Mouse (Mus musculus) forebrain, embryonic 16.5 days (tissue): ENCODE results near the gene Eprs. TPM values are rescaled to one million over a fixed set of nuclear protein-coding genes. Genes with fewer than 3 reads are reported as not detected.

ENCODE experiments used
- ATAC-seq: fragments of 200-750 bp; cut with Nextera tagmentation; 2 replicates; pipeline ENCODE4 v1.8.0; 2017; ENCODE audit warnings: mild to moderate bottlenecking, moderate library complexity
- H3K27ac ChIP-seq: fragments of 300-500 bp; sonication (generic); 2 replicates; pipeline ENCODE4 v1.5.1; 2014; ENCODE audit warnings: low read length, control low read depth
- H3K27me3 ChIP-seq: fragments of 300-500 bp; sonication (generic); replicated peaks from 2 replicates; pipeline ENCODE4 v1.6.1; 2014; ENCODE audit warnings: low read length; ENCODE audit not compliant: control insufficient read depth, insufficient read depth
- H3K36me3 ChIP-seq: fragments of 300-500 bp; sonication (generic); 2 replicates; pipeline ENCODE4 v1.6.1; 2014; ENCODE audit not compliant: control insufficient read depth, insufficient read depth
- H3K4me1 ChIP-seq: fragments of 300-500 bp; sonication (generic); replicated peaks from 2 replicates; pipeline ENCODE4 v1.6.1; 2014; ENCODE audit warnings: low read length; ENCODE audit not compliant: control insufficient read depth, insufficient read depth
- H3K4me2 ChIP-seq: fragments of 300-500 bp; sonication (generic); 2 replicates; pipeline ENCODE4 v1.6.1; 2014; ENCODE audit warnings: mild to moderate bottlenecking, low read length, control low read depth
- H3K4me3 ChIP-seq: fragments of 300-500 bp; sonication (generic); replicated peaks from 2 replicates; pipeline ENCODE4 v1.5.1; 2014; ENCODE audit warnings: mild to moderate bottlenecking, low read length, control low read depth
- H3K9ac ChIP-seq: fragments of 300-500 bp; sonication (generic); replicated peaks from 2 replicates; pipeline ENCODE4 v1.6.1; 2014; ENCODE audit warnings: low read depth, low read length, control low read depth
- H3K9me3 ChIP-seq: fragments of 300-500 bp; sonication (generic); 2 replicates; pipeline ENCODE4 v1.6.1; 2016; ENCODE audit warnings: low read length; ENCODE audit not compliant: control insufficient read depth
- WGBS: fragments of 180-500 bp; shearing (Covaris S2); extraction: QIAGEN DNeasy Blood & Tissue Kit; methylation state at CpG from one replicate; pipeline ENCODE4 v1.1.7; 2014; 5-methylcytosine and 5-hydroxymethylcytosine counted together
- polyA plus RNA-seq: library from polyadenylated mRNA; unstranded; fragments of >200 nt; fragmentation: Nextera tagmentation; extraction: Ambion mirVana; gene quantifications from 2 replicates; pipeline ENCODE4 v1.2.1, GENCODE M21; 2015

Gene Eprs
- polyA plus RNA-seq, 1 experiment from 2014 or later: 144 TPM

DNA sequence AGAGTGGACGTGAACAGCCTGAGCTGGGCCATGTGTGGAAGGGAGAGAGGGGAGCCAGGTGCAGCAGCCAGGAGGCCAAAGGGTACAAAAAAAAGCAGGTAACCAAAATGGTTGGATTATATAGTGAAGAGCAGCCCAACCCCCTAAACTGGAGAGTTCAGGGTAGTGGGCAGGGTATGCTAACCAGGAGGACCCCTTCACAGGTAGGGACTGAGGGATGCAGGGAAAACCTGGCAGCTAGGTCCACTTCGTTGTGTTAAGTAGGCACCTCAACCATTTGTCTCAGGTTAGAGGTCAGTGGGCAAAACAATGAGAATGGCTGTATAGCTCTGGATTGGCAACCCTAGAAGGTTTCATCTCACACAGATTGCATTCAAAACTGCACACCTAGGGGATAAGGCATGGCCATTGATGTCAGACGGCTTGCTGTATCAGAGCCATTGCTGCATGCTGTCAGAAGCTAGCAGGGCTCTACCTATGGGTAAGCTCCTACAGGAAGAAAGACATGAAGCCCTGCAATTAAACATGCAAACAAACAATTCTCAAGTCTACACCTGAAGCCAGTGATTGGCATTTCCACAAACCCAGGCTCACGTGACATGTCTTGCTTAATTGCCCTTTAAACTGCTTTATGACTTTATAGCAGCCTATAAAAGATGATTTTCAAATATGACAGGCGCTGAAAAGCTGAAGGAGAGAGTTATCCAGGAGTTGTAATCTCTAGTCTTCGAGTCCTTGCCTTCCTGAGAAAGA lies 68.6 kb downstream of the Eprs start:
- Histone ChIP-seq H3K4me2 (no peak overlapping the region), H3K4me3 (no peak overlapping the region)
- 81% methylated on average over 6 of the region's 6 CpGs for WGBS

DNA sequence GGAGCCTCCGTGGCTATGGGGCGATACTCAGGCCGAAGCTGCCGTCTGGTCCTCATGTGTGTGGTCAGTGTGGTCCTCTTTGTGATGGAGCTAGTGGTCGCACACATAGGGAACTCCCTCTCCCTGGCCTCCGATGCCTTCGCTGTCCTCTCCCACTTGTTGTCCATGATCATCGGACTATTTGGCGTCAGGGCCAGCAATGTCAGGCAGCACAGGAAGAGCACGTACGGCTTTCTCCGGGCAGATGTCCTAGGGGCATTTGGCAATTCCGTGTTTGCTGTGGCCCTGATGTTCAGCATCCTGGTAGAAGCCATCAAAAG lies 69.1 kb downstream of the Eprs start:
- H3K36me3 ChIP-seq: peaks cover 5% of the 10 kb centered on the region; the same call in 1 of the 2 replicates
- ATAC-seq: no peak
- H3K4me1 ChIP-seq: peaks cover 8% of the 10 kb centered on the region; the same call in 1 of the 2 replicates
- no peak overlapping the region for H3K4me3 ChIP-seq
- H3K27me3 ChIP-seq: no peaks in the 10 kb centered on the region
- H3K9me3 ChIP-seq: no peaks in the 10 kb centered on the region
- H3K27ac ChIP-seq: no peak overlapping the region
- H3K4me2 ChIP-seq: no peak overlapping the region
- H3K9ac ChIP-seq: no peak overlapping the region
- 85% methylated on average over 13 of the region's 13 CpGs for WGBS

More for the DNA sequence above, 68.6 kb downstream of the Eprs start:
- no peak for ATAC-seq
- no peak overlapping the region for H3K9ac ChIP-seq
- H3K27ac ChIP-seq: no peak overlapping the region
- H3K9me3 ChIP-seq: no peaks in the 10 kb centered on the region
- peaks cover 5% of the 10 kb centered on the region; the same call in 1 of the 2 replicates for H3K36me3 ChIP-seq
- 0 out of 2 replicates have a peak, but pooled peaks cover 4% of the 10 kb centered on the region for H3K4me1 ChIP-seq
- H3K27me3 ChIP-seq: no peaks in the 10 kb centered on the region

DNA sequence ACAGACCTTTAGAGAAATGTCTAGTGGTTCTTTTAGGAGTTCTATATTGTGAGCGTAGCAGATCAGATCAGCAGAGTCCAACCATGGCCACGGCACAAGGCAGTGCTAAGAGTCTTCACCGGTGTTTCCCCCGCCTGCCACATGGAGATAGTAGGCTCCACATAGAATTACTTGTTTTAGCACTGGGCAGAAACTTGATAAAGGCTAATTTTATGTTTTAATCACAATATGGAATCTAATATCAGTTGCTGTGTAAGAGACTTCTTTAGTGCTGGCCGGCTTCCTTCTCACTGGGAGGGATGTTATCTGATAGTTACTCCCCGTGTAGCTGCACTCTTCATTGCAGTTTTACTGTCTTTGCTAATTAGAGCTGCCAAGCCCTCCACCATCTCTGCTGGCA lies 70.3 kb downstream of the Eprs start:
- Histone ChIP-seq H3K36me3 (0 out of 2 replicates have a peak, but pooled peaks cover 3% of the 10 kb centered on the region), H3K27me3 (no peaks in the 10 kb centered on the region), H3K27ac (no peak overlapping the region), H3K9ac (no peak overlapping the region), H3K4me2 (no peak overlapping the region), H3K9me3 (no peaks in the 10 kb centered on the region), H3K4me3 (no peak overlapping the region), H3K4me1 (peaks cover 12% of the 10 kb centered on the region)
- no peak for ATAC-seq
- WGBS: 79% methylated on average over 6 of the region's 6 CpGs

DNA sequence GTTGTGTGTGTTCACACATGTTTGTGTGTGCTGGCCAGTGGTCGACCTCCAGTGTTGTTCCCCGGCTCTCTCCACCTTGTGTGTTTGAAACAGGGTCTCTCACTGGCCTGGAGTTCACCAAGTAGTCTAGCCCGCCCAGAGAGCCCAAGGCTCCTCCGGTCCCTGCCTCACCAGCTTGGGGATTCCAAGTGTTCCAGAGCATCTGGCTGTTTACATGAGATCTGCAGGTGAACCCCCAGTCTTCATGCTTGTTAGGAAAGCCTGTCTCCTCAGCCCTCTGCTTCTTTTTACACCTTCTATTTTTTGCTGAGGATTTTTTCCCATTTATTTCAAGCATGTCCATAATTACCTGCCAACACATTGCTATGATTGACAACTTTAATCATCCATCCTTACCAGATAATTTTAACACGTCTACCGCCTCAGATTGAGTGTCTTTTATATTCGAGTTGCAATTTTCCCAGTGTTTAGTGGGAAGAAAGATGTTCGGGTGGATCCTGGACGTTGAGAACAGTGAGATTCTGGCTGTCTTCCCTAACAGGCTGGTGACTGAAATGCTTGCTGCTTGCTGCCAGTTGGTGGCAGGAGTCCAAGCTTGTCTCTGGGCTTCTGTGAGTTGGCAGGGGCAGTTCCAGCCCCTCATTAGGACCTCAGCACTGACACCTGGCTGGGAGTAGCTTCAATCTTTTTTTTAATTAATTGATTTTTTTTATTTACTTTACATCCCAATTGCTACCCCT lies 76.2 kb downstream of the Eprs start:
- Histone ChIP-seq H3K4me1 (peaks cover 51% of the 10 kb centered on the region), H3K9me3 (no peaks in the 10 kb centered on the region), H3K27ac (peak overlapping the region; percentile 93), H3K27me3 (no peaks in the 10 kb centered on the region), H3K4me2 (no peak overlapping the region), H3K9ac (no peak overlapping the region), H3K4me3 (no peak overlapping the region), H3K36me3 (no peaks in the 10 kb centered on the region)
- ATAC-seq: peak; percentile 81
- 22% methylated on average over 9 of the region's 9 CpGs for WGBS

DNA sequence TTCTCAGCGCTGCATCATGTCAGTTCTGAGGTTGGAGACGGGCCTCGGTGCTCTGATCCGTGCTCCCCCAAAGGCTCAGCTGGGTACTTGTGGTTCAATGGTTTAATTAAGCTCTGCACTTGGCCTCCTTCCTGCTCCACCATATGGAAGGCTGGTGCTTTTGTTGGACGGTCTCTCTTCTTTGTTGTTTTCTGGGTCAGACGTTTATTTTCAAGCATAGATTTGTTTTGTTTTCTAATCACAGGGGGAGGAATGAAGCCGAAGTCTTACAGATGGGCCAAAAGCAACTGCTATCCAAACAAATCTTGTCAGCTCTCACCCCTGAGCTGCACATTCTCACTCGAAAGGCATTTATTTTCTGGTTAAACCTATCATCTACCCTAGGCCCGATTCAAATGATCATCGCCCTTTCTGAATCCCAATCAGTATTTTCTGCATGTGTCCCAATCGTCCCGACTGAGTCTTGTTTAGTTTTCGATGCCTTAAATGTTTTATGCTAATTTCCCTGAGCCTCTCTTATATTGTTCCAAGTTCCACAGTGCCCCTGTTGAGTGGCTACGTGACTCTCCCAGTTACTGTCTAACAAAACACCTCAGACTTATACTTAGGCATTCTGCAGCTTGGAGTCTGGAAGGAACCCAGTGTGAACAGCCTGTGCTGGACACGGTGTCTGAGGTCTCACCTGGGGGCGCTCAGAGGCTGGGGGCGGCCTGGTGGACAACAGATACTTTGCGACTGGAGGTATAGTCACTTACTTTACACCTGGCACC lies 79.0 kb downstream of the Eprs start:
- Histone ChIP-seq H3K27ac (peak overlapping the region; percentile 83), H3K27me3 (no peaks in the 10 kb centered on the region), H3K9me3 (no peaks in the 10 kb centered on the region), H3K4me1 (peaks cover 42% of the 10 kb centered on the region), H3K36me3 (no peaks in the 10 kb centered on the region), H3K4me3 (0 out of 2 replicates have a peak overlapping the region, but pooled peaks have one; percentile 14), H3K9ac (0 out of 2 replicates have a peak overlapping the region, but pooled peaks have one; percentile 11), H3K4me2 (peak overlapping the region; percentile 21)
- ATAC-seq: peak; percentile 77
- WGBS: 24% methylated on average over 18 of the region's 18 CpGs

DNA sequence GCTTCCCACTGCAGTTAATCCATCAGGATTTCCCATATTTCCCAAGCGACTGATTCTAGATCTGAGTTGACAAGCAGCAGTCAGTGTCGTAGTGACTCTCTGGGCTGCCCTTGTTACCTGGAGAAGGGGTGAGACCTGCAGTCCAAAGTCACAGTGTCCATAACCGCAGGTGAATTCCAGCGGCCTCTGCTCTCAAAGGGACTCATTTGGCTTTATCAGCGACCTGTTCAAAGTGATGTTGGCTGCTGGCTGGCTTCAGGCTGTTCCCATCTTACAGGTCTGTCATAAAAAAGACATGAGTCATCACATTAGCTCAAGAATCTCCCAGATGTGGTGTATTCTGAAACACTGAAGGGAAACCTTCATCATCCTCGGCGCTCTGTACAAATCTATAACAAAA lies 86.1 kb downstream of the Eprs start:
- no peak overlapping the region for H3K27ac ChIP-seq
- H3K4me1 ChIP-seq: no peaks in the 10 kb centered on the region
- no peaks in the 10 kb centered on the region for H3K9me3 ChIP-seq
- 92% methylated on average over 7 of the region's 7 CpGs for WGBS
- no peak overlapping the region for H3K4me3 ChIP-seq
- H3K27me3 ChIP-seq: no peaks in the 10 kb centered on the region
- no peaks in the 10 kb centered on the region for H3K36me3 ChIP-seq
- H3K4me2 ChIP-seq: no peak overlapping the region
- no peak overlapping the region for H3K9ac ChIP-seq
- ATAC-seq: no peak

DNA sequence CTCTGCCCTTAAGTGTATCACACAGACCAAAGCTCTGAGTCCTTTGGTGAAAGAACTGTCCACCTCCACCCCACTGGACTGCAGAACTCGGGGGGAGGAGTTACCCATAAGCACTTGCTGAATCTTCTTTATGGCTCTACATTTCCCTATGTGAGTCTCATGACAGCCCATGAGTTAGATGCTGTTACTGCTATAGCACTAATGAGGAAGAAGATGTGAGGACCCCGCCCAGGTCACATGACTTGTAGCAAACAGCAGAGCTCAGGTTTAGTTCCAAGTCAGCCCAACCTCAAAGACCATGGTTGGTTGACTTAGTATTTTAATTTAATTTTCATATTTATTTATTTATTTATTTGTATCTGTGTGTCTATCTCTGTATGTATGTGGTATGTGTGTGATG lies 86.9 kb downstream of the Eprs start:
- H3K9me3 ChIP-seq: no peaks in the 10 kb centered on the region

DNA sequence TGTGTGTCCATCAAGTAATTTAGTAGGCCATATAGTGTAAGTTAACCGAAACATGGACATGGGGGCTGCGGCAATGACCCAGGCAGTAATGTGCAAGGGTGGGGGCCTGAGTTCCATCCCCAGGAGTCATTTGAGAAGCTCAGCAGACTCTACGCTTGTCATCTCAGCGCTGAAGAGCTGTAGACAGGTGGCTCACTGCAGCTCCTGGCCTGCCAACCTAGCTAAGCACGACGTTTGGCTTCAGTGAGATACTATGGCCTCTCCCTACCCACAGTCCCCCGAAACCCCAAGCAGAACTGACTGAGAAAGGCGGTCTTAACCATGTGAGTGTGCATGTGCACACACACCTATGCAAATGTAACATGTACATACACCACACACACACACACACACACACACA lies 88.2 kb downstream of the Eprs start:
- Histone ChIP-seq H3K9ac (no peak overlapping the region), H3K36me3 (no peaks in the 10 kb centered on the region), H3K4me1 (peaks cover 9% of the 10 kb centered on the region; the same call in 1 of the 2 replicates), H3K9me3 (no peaks in the 10 kb centered on the region), H3K27ac (no peak overlapping the region), H3K27me3 (no peaks in the 10 kb centered on the region), H3K4me2 (no peak overlapping the region), H3K4me3 (no peak overlapping the region)
- no peak for ATAC-seq
- 84% methylated on average over 8 of the region's 8 CpGs for WGBS

More for the DNA sequence above, 86.9 kb downstream of the Eprs start:
- Histone ChIP-seq H3K4me1 (0 out of 2 replicates have a peak, but pooled peaks cover 4% of the 10 kb centered on the region), H3K36me3 (no peaks in the 10 kb centered on the region), H3K4me2 (no peak overlapping the region), H3K27ac (no peak overlapping the region), H3K4me3 (no peak overlapping the region), H3K27me3 (no peaks in the 10 kb centered on the region), H3K9ac (no peak overlapping the region)
- WGBS: 64% methylated on average over 2 of the region's 2 CpGs
- ATAC-seq: no peak

DNA sequence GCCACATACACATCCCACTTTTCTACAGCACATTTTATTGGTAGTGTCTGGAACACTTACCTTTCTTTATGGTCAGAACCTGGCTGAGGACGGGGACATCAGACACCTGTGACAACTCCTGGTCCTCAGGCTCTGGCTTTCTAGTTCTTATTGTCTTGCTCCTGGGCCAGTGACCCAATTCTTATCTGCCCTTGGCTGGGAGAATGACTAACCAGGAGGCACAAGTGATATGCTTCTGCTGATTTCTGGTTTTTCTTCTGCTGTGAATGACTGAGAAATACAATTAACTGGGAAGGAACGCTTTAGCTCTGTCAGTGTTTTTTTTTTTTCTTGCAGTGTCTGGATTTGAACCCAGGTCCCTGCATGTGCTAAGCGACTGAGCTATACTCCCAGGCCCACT lies 88.7 kb downstream of the Eprs start:
- no peaks in the 10 kb centered on the region for H3K27me3 ChIP-seq
- no peak for ATAC-seq
- no peak overlapping the region for H3K27ac ChIP-seq
- WGBS: 87% methylated on average over 3 of the region's 3 CpGs
- H3K36me3 ChIP-seq: no peaks in the 10 kb centered on the region
- H3K4me2 ChIP-seq: no peak overlapping the region
- H3K4me3 ChIP-seq: no peak overlapping the region
- H3K9me3 ChIP-seq: no peaks in the 10 kb centered on the region
- no peak overlapping the region for H3K9ac ChIP-seq
- peaks cover 12% of the 10 kb centered on the region; the same call in 1 of the 2 replicates for H3K4me1 ChIP-seq
